7 mouse cellular contexts compared by ENCODE assay signal in the genomic region with DNA sequence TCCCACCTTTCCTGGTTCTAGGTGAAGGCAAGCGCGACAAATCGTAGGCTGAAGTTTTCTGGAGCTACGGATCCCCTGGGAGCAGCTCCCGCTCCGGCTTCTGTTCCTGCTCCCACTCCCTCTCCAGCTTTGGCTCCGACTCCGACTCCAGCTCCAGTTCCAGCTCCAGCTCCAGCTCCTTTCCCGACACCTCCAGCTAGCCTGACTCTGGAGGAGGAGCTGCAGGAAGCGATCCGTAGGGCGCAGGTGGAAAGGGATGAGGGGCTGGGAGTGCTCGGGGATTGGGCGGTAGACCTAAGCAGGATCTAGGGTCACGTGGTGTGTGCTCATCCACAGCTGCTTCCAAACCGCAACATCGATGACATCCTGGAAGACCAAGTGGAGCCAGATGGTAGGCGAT. TPM values are rescaled to one million over a fixed set of nuclear protein-coding genes. Genes with fewer than 3 reads are reported as not detected.
DNase-seq lines count a peak whose midpoint lies in the region; ATAC-seq and TF ChIP-seq lines count a peak whose summit lies in the region.

No protein-coding gene starts in this region.

- no peak for TF ChIP-seq POLR2A in brain, embryonic 14.5 days (IDR thresholded peaks at IDR 0.05; ENCODE audit: borderline replicate concordance, extremely low read depth, insufficient read depth, insufficient read length, poor library complexity, severe bottlenecking)
- no peak for TF ChIP-seq POLR2A in limb, embryonic 14.5 days (IDR thresholded peaks at IDR 0.05; ENCODE audit: borderline replicate concordance, extremely low read depth, insufficient read depth, insufficient read length)
- TF ChIP-seq POLR2A in olfactory bulb, adult 2 months (IDR thresholded peaks at IDR 0.05; ENCODE audit: insufficient read depth, low read depth, low read length), result no peak; the same call in 1 of the 2 replicates

- peak overlapping the region; percentile 75 for H3K4me2 ChIP-seq in forebrain, embryonic 15.5 days (replicated peaks)
- H3K4me2 ChIP-seq in hindbrain, embryonic 16.5 days (ENCODE audit: low read length), result peak overlapping the region; percentile 77
- peak overlapping the region; percentile 77 for H3K4me2 ChIP-seq in limb, embryonic 14.5 days (replicated peaks; ENCODE audit: low read depth, low read length, severe bottlenecking)

- H3K27ac ChIP-seq in forebrain, embryonic 15.5 days (replicated peaks), result peak overlapping the region; percentile 88
- H3K27ac ChIP-seq in hindbrain, embryonic 16.5 days (ENCODE audit: low read depth, low read length), result peak overlapping the region; percentile 80
- H3K27ac ChIP-seq in limb, embryonic 14.5 days (replicated peaks; ENCODE audit: low read depth, low read length), result peak overlapping the region; percentile 35
- H3K27ac ChIP-seq in olfactory bulb, adult 2 months (ENCODE audit: insufficient read depth, low read depth, low read length), result peak overlapping the region; percentile 57

- DNase-seq in Muller cell, postnatal 12 days (ENCODE audit: inconsistent ontology term), result peak; percentile 61
- DNase-seq in brain, embryonic 14.5 days (ENCODE audit: low read depth), result peak; percentile 89
- peak; percentile 63 for DNase-seq in limb, embryonic 14.5 days (ENCODE audit: low spot score)
- DNase-seq in spleen, postnatal 36 days (ENCODE audit: low spot score in 2 of 2), result no peak

- no peaks in the 10 kb centered on the region for H3K36me3 ChIP-seq in forebrain, embryonic 15.5 days
- no peaks in the 10 kb centered on the region for H3K36me3 ChIP-seq in hindbrain, embryonic 16.5 days (ENCODE audit: control insufficient read depth, insufficient read depth, low read length)
- H3K36me3 ChIP-seq in limb, embryonic 14.5 days (ENCODE audit: control insufficient read depth, insufficient read depth, low read length), result no peaks in the 10 kb centered on the region

- no peaks in the 10 kb centered on the region for H3K27me3 ChIP-seq in forebrain, embryonic 15.5 days
- no peaks in the 10 kb centered on the region for H3K27me3 ChIP-seq in hindbrain, embryonic 16.5 days (replicated peaks; ENCODE audit: control insufficient read depth, insufficient read depth, low read length)
- no peaks in the 10 kb centered on the region for H3K27me3 ChIP-seq in limb, embryonic 14.5 days (ENCODE audit: control insufficient read depth, insufficient read depth, low read length)

- H3K4me1 ChIP-seq in forebrain, embryonic 15.5 days, result peaks cover 27% of the 10 kb centered on the region
- peaks cover 13% of the 10 kb centered on the region for H3K4me1 ChIP-seq in hindbrain, embryonic 16.5 days (ENCODE audit: control insufficient read depth, insufficient read depth, low read depth, low read length)
- H3K4me1 ChIP-seq in limb, embryonic 14.5 days (ENCODE audit: control insufficient read depth, insufficient read depth, low read length), result peaks cover 28% of the 10 kb centered on the region
- H3K4me1 ChIP-seq in olfactory bulb, adult 2 months (ENCODE audit: control insufficient read depth, insufficient read depth, low read length), result peaks cover 25% of the 10 kb centered on the region

- no peaks in the 10 kb centered on the region for H3K9me3 ChIP-seq in forebrain, embryonic 15.5 days
- no peaks in the 10 kb centered on the region for H3K9me3 ChIP-seq in hindbrain, embryonic 16.5 days (ENCODE audit: control insufficient read depth, low read length)
- H3K9me3 ChIP-seq in limb, embryonic 14.5 days (ENCODE audit: control insufficient read depth, low read length), result no peaks in the 10 kb centered on the region

- no peak for TF ChIP-seq CTCF in brain, embryonic 14.5 days (IDR thresholded peaks at IDR 0.05; ENCODE audit: borderline replicate concordance, extremely low read depth, insufficient read depth, insufficient read length)
- no peak for TF ChIP-seq CTCF in olfactory bulb, adult 2 months (IDR thresholded peaks at IDR 0.05; ENCODE audit: insufficient read depth, low read depth, low read length)

- peak overlapping the region; percentile 44 for H3K4me3 ChIP-seq in forebrain, embryonic 15.5 days
- H3K4me3 ChIP-seq in hindbrain, embryonic 16.5 days (ENCODE audit: low read length), result peak overlapping the region; percentile 37
- H3K4me3 ChIP-seq in limb, embryonic 14.5 days (replicated peaks; ENCODE audit: low read length), result peak overlapping the region; percentile 43
- peak overlapping the region; percentile 47 for H3K4me3 ChIP-seq in olfactory bulb, adult 2 months (ENCODE audit: insufficient read depth, low read depth, low read length)

- 1% methylated on average over 18 of the region's 18 CpGs for WGBS in forebrain, embryonic 15.5 days
- 2% methylated on average over 18 of the region's 18 CpGs for WGBS in hindbrain, embryonic 16.5 days
- 3% methylated on average over 18 of the region's 18 CpGs for WGBS in limb, embryonic 14.5 days
- WGBS in olfactory bulb, adult 2 months, result 5% methylated on average over 18 of the region's 18 CpGs

- ATAC-seq in forebrain, embryonic 15.5 days (replicated peaks), result peak; percentile 23
- peak; percentile 6 for ATAC-seq in hindbrain, embryonic 16.5 days
- peak; percentile 10 for ATAC-seq in limb, embryonic 14.5 days (ENCODE audit: low FRiP score, low read depth)

- H3K9ac ChIP-seq in forebrain, embryonic 15.5 days (replicated peaks), result peak overlapping the region; percentile 50
- peak overlapping the region; percentile 49 for H3K9ac ChIP-seq in hindbrain, embryonic 16.5 days (ENCODE audit: low read depth, low read length)
- peak overlapping the region; percentile 26; the same call in 1 of the 2 replicates for H3K9ac ChIP-seq in limb, embryonic 14.5 days (ENCODE audit: low read depth, low read length, severe bottlenecking)

RNA-seq across cellular contexts. Expression of a gene that starts 4.4 kb away (rescaled TPM):
- polyA plus RNA-seq in brain, embryonic 14.5 days (2012; rRNA removed), result 3.2 and 4.0 TPM in 2 replicates
- polyA plus RNA-seq in forebrain, embryonic 15.5 days (2015; fragmentation: Nextera tagmentation; extraction: Ambion mirVana), result 2.5 and 2.7 TPM in 2 replicates
- 2.9 and 5.2 TPM in 2 replicates for polyA plus RNA-seq in hindbrain, embryonic 16.5 days (2015; fragmentation: Nextera tagmentation; extraction: Ambion mirVana)
- 34.6 and 43.9 TPM in 2 replicates for polyA plus RNA-seq in limb, embryonic 14.5 days (2012; rRNA removed)
- polyA plus RNA-seq in limb, embryonic 14.5 days (2014; fragmentation: Nextera tagmentation; extraction: Ambion mirVana), result 15.7 and 19.8 TPM in 2 replicates
- polyA plus RNA-seq in olfactory bulb, adult 2 months (2012; ENCODE audit: insufficient read depth, insufficient read length, low replicate concordance, missing spikeins), result not detected in 2 replicates

RNA-seq across cellular contexts. Expression of a gene that starts 16.9 kb away (rescaled TPM):
- polyA plus RNA-seq in brain, embryonic 14.5 days (2012; rRNA removed), result 11.6 and 17.6 TPM in 2 replicates
- 15.5 and 16.6 TPM in 2 replicates for polyA plus RNA-seq in forebrain, embryonic 15.5 days (2015; fragmentation: Nextera tagmentation; extraction: Ambion mirVana)
- 16.7 and 17.5 TPM in 2 replicates for polyA plus RNA-seq in hindbrain, embryonic 16.5 days (2015; fragmentation: Nextera tagmentation; extraction: Ambion mirVana)
- 14.1 and 16.7 TPM in 2 replicates for polyA plus RNA-seq in limb, embryonic 14.5 days (2012; rRNA removed)
- 11.0 and 11.8 TPM in 2 replicates for polyA plus RNA-seq in limb, embryonic 14.5 days (2014; fragmentation: Nextera tagmentation; extraction: Ambion mirVana)
- not detected in 2 replicates for polyA plus RNA-seq in olfactory bulb, adult 2 months (2012; ENCODE audit: insufficient read depth, insufficient read length, low replicate concordance, missing spikeins)

RNA-seq across cellular contexts. Expression of a gene that starts 22.0 kb away (rescaled TPM):
- polyA plus RNA-seq in brain, embryonic 14.5 days (2012; rRNA removed), result 0.10 and 0.16 TPM in 2 replicates
- polyA plus RNA-seq in forebrain, embryonic 15.5 days (2015; fragmentation: Nextera tagmentation; extraction: Ambion mirVana), result 0.31 TPM in 1 of 2 replicates, not detected in the other
- polyA plus RNA-seq in hindbrain, embryonic 16.5 days (2015; fragmentation: Nextera tagmentation; extraction: Ambion mirVana), result 0.09 and 0.19 TPM in 2 replicates
- 1.1 and 1.4 TPM in 2 replicates for polyA plus RNA-seq in limb, embryonic 14.5 days (2012; rRNA removed)
- polyA plus RNA-seq in limb, embryonic 14.5 days (2014; fragmentation: Nextera tagmentation; extraction: Ambion mirVana), result 2.2 and 2.9 TPM in 2 replicates
- not detected in 2 replicates for polyA plus RNA-seq in olfactory bulb, adult 2 months (2012; ENCODE audit: insufficient read depth, insufficient read length, low replicate concordance, missing spikeins)

RNA-seq across cellular contexts. Expression of a gene that starts 22.6 kb away (rescaled TPM):
- 0.13 and 0.16 TPM in 2 replicates for polyA plus RNA-seq in brain, embryonic 14.5 days (2012; rRNA removed)
- polyA plus RNA-seq in forebrain, embryonic 15.5 days (2015; fragmentation: Nextera tagmentation; extraction: Ambion mirVana), result 0.17 TPM in 1 of 2 replicates, not detected in the other
- polyA plus RNA-seq in hindbrain, embryonic 16.5 days (2015; fragmentation: Nextera tagmentation; extraction: Ambion mirVana), result not detected in 2 replicates
- 0.33 and 0.43 TPM in 2 replicates for polyA plus RNA-seq in limb, embryonic 14.5 days (2012; rRNA removed)
- 0.39 TPM in 1 of 2 replicates, not detected in the other for polyA plus RNA-seq in limb, embryonic 14.5 days (2014; fragmentation: Nextera tagmentation; extraction: Ambion mirVana)
- polyA plus RNA-seq in olfactory bulb, adult 2 months (2012; ENCODE audit: insufficient read depth, insufficient read length, low replicate concordance, missing spikeins), result not detected in 2 replicates

RNA-seq across cellular contexts. Expression of a gene that starts 27.1 kb away (rescaled TPM):
- polyA plus RNA-seq in brain, embryonic 14.5 days (2012; rRNA removed), result 0.06 and 0.14 TPM in 2 replicates
- not detected in 2 replicates for polyA plus RNA-seq in forebrain, embryonic 15.5 days (2015; fragmentation: Nextera tagmentation; extraction: Ambion mirVana)
- polyA plus RNA-seq in hindbrain, embryonic 16.5 days (2015; fragmentation: Nextera tagmentation; extraction: Ambion mirVana), result not detected in 2 replicates
- 1.0 and 1.9 TPM in 2 replicates for polyA plus RNA-seq in limb, embryonic 14.5 days (2012; rRNA removed)
- 1.2 and 1.8 TPM in 2 replicates for polyA plus RNA-seq in limb, embryonic 14.5 days (2014; fragmentation: Nextera tagmentation; extraction: Ambion mirVana)
- not detected in 2 replicates for polyA plus RNA-seq in olfactory bulb, adult 2 months (2012; ENCODE audit: insufficient read depth, insufficient read length, low replicate concordance, missing spikeins)

Comparison
In these comparisons a context has a peak if more than half of its experiments do, and no peak if none do; other contexts are left out.
1. DNase-seq: peak in Muller cell, postnatal 12 days (single experiment), brain, embryonic 14.5 days (single experiment) and limb, embryonic 14.5 days (single experiment); none in spleen, postnatal 36 days (0 of 2).
2. H3K27ac ChIP-seq: peak in every context shown above with its lines; median percentile 88 in forebrain, embryonic 15.5 days; 80 in hindbrain, embryonic 16.5 days; 57 in olfactory bulb, adult 2 months; 35 in limb, embryonic 14.5 days.
3. RNA of a gene that starts 16.9 kb away (polyA plus RNA-seq): 11.6 to 17.6 TPM in brain, embryonic 14.5 days, 16.7 to 17.5 TPM in hindbrain, embryonic 16.5 days, 15.5 to 16.6 TPM in forebrain, embryonic 15.5 days and 11.0 to 16.7 TPM in limb, embryonic 14.5 days; not detected in olfactory bulb, adult 2 months; every median in the first group is over 10 times any median in the second.
4. Peak in every context shown above with its lines, with median percentiles within 50 percentile points of each other: ATAC-seq, H3K4me2 ChIP-seq, H3K4me3 ChIP-seq and H3K9ac ChIP-seq.